Mouse (Mus musculus): ENCODE data around the gene Gli1. TPM values are rescaled to one million over a fixed set of nuclear protein-coding genes. Genes with fewer than 3 reads are reported as not detected.

Gene Gli1
- polyA plus RNA-seq, 1 experiment from 2014 or later, result 16.9 TPM

- Histone ChIP-seq H3K4me1 (ENCODE audit: insufficient read depth) (peaks cover 24% of the 10 kb centered on the region; the same call in 1 of the 2 replicates), H3K9ac (peak overlapping the region; percentile 76), H3K36me3 (ENCODE audit: insufficient read depth) (peaks cover 43% of the 10 kb centered on the region), H3K27ac (ENCODE audit: low read depth) (peak overlapping the region; percentile 93), H3K4me2 (peak overlapping the region; percentile 83), H3K9me3 (ENCODE audit: low read depth, low read length) (no peaks in the 10 kb centered on the region), H3K4me3 (ENCODE audit: low read depth, low read length) (peak overlapping the region; percentile 65), H3K27me3 (ENCODE audit: insufficient read depth, low read length) (no peaks in the 10 kb centered on the region)
- no peak for TF ChIP-seq CTCF (IDR thresholded peaks at IDR 0.05; ENCODE audit: low read depth)
- DNase-seq, result no peak
- ATAC-seq (ENCODE audit: insufficient read depth), result no peak
- WGBS, result 22% methylated on average over 5 of the region's 5 CpGs
Measured at GRCm38 (mm10) chr10:127291881-127292638, 49.7 kb downstream of the Gli1 start.

DNA sequence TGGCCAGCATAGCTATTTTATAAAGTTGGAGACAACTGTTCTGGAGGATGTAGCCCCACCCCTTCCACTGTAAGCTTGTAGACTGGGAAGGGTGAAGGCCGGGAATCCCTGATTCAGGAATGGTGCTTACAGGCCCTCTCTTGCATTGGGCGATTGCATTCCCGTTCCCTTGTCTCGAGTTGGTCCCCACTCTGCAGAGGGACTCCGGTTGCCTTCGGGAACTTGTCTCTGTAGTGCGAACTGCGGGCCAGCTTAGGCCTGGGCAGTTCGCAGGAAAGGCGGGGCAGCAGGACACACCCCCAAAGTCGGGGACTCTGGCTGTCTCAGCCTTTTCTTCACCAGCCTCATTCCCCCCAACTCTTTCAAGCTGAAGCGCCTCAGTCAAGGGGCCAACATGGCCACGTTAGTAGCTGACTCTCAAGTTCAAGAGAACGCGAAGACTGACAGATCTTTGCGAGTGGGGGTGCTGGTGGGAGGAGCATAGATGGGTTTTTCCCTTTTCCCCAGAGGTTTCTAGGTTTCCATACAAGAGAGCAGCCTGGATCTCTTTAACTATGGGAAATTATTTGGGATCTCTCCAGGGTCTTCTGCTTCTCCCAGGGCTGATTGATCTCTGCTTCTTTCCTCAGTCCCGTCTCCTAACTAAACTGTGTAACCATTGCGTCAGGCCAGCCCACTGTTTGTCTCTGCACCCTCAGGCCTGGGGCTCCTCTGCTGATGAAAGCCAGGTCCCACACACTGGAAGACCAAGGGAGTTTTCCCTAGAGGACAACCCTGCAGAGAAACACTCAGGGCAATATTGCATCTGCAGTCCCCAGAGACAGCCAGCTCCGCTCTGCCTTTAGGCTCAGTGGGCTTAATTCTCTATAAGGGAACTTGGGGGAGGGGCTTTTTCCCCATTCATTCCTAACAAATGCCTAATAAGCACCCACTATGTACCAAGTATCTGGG is 50.6 kb downstream of the Gli1 start:
- peak; percentile 80 for DNase-seq
- peak overlapping the region; percentile 93 for H3K27ac ChIP-seq (ENCODE audit: low read depth)
- no peak for TF ChIP-seq CTCF (IDR thresholded peaks at IDR 0.05; ENCODE audit: low read depth)
- H3K4me1 ChIP-seq (ENCODE audit: insufficient read depth), result peaks cover 30% of the 10 kb centered on the region; the same call in 1 of the 2 replicates
- H3K27me3 ChIP-seq (ENCODE audit: insufficient read depth, low read length), result no peaks in the 10 kb centered on the region
- peak overlapping the region; percentile 83 for H3K4me2 ChIP-seq
- H3K9me3 ChIP-seq (ENCODE audit: low read depth, low read length), result no peaks in the 10 kb centered on the region
- ATAC-seq (ENCODE audit: insufficient read depth), result peak; percentile 48
- peak overlapping the region; percentile 65 for H3K4me3 ChIP-seq (ENCODE audit: low read depth, low read length)
- H3K9ac ChIP-seq, result peak overlapping the region; percentile 76
- peaks cover 43% of the 10 kb centered on the region for H3K36me3 ChIP-seq (ENCODE audit: insufficient read depth)
- WGBS, result 2% methylated on average over 19 of the region's 19 CpGs

GRCm38 (mm10) chr10:127290307-127290929 is 51.4 kb downstream of the Gli1 start:
- Histone ChIP-seq H3K4me2 (peak overlapping the region; percentile 83), H3K9me3 (ENCODE audit: low read depth, low read length) (no peaks in the 10 kb centered on the region), H3K27ac (ENCODE audit: low read depth) (peak overlapping the region; percentile 99), H3K36me3 (ENCODE audit: insufficient read depth) (peaks cover 43% of the 10 kb centered on the region), H3K9ac (peak overlapping the region; percentile 76), H3K4me1 (ENCODE audit: insufficient read depth) (peaks cover 30% of the 10 kb centered on the region; the same call in 1 of the 2 replicates), H3K4me3 (ENCODE audit: low read depth, low read length) (peak overlapping the region; percentile 65), H3K27me3 (ENCODE audit: insufficient read depth, low read length) (no peaks in the 10 kb centered on the region; the same call in 1 of the 2 replicates)
- 2% methylated on average over 47 of the region's 47 CpGs for WGBS
- DNase-seq (peak; percentile 100), ATAC-seq (ENCODE audit: insufficient read depth) (peak; percentile 89)
- 0 out of 2 replicates have a peak, but pooled peaks have one; percentile 2 for TF ChIP-seq CTCF (IDR thresholded peaks at IDR 0.05; ENCODE audit: low read depth)

- Histone ChIP-seq H3K4me2 (peak overlapping the region; percentile 83), H3K27me3 (ENCODE audit: insufficient read depth, low read length) (no peaks in the 10 kb centered on the region; the same call in 1 of the 2 replicates), H3K27ac (ENCODE audit: low read depth) (peak overlapping the region; percentile 99), H3K4me1 (ENCODE audit: insufficient read depth) (peaks cover 30% of the 10 kb centered on the region; the same call in 1 of the 2 replicates), H3K4me3 (ENCODE audit: low read depth, low read length) (peak overlapping the region; percentile 65), H3K9ac (peak overlapping the region; percentile 71), H3K9me3 (ENCODE audit: low read depth, low read length) (no peaks in the 10 kb centered on the region), H3K36me3 (ENCODE audit: insufficient read depth) (peaks cover 43% of the 10 kb centered on the region)
- no peak for TF ChIP-seq CTCF (IDR thresholded peaks at IDR 0.05; ENCODE audit: low read depth)
- peak; percentile 63 for DNase-seq
- peak; percentile 9; the same call in 1 of the 2 replicates for ATAC-seq (ENCODE audit: insufficient read depth)
- 1% methylated on average over 15 of the region's 15 CpGs for WGBS
Measured at GRCm38 (mm10) chr10:127289573-127290191, 52.1 kb downstream of the Gli1 start.

- H3K36me3 ChIP-seq (ENCODE audit: insufficient read depth), result peaks cover 43% of the 10 kb centered on the region
- H3K4me2 ChIP-seq, result peak within 1 kb of the TSS; percentile 83
- H3K9me3 ChIP-seq (ENCODE audit: low read depth, low read length), result no peaks in the 10 kb centered on the region
- peaks cover 30% of the 10 kb centered on the region; the same call in 1 of the 2 replicates for H3K4me1 ChIP-seq (ENCODE audit: insufficient read depth)
- peak within 1 kb of the TSS; percentile 99 for H3K27ac ChIP-seq (ENCODE audit: low read depth)
- peak within 1 kb of the TSS; percentile 65 for H3K4me3 ChIP-seq (ENCODE audit: low read depth, low read length)
- no peaks in the 10 kb centered on the region; the same call in 1 of the 2 replicates for H3K27me3 ChIP-seq (ENCODE audit: insufficient read depth, low read length)
- DNase-seq (peak; percentile 91), ATAC-seq (ENCODE audit: insufficient read depth) (peak; percentile 18)
- H3K9ac ChIP-seq, result peak within 1 kb of the TSS; percentile 71
- no peak for TF ChIP-seq CTCF (IDR thresholded peaks at IDR 0.05; ENCODE audit: low read depth)
- 1% methylated on average over 40 of the region's 65 CpGs for WGBS
Measured at GRCm38 (mm10) chr10:127288800-127289572, 52.8 kb downstream of the Gli1 start, which contains the start of gene Mbd6. Gene Mbd6, minus strand, starts transcription at chr10:127289018.
